Mouse (Mus musculus) spleen, adult 2 months (tissue): ENCODE data around the gene Ubn2. TPM values are rescaled to one million over a fixed set of nuclear protein-coding genes. Genes with fewer than 3 reads are reported as not detected.
"Not testable (repeated sequence)": the region's sequence is repeated elsewhere in the genome, so short reads cannot be mapped to it uniquely, and the experiment has no call there.

Source experiments
- DNase-seq, 2 experiments: peaks; one replicate each; pipeline versions ENCODE4 v3.0.0 to v3.0.0-alpha.2; 2012 to 2021; ENCODE audit warnings: low spot score in 2 of 2, low read depth in 1 of 2
- H3K27ac ChIP-seq: fragments of 200-500 bp; 2 replicates; pipeline ENCODE4 v1.5.1; 2012; ENCODE audit warnings: low read length, inconsistent platforms; ENCODE audit not compliant: insufficient read depth
- H3K27me3 ChIP-seq: fragments of 200-500 bp; 2 replicates; pipeline ENCODE4 v1.6.1; 2012; ENCODE audit warnings: mild to moderate bottlenecking, moderate library complexity, low read length, inconsistent platforms; ENCODE audit not compliant: control insufficient read depth, insufficient read depth
- H3K36me3 ChIP-seq: fragments of 200-500 bp; 2 replicates; pipeline ENCODE4 v1.6.1; 2012; ENCODE audit warnings: mild to moderate bottlenecking, low read length, inconsistent platforms; ENCODE audit not compliant: control insufficient read depth, insufficient read depth
- H3K4me1 ChIP-seq: fragments of 200-500 bp; 2 replicates; pipeline ENCODE4 v1.6.1; 2011; ENCODE audit warnings: inconsistent platforms; ENCODE audit not compliant: control insufficient read depth, insufficient read depth, insufficient read length
- H3K4me3 ChIP-seq: fragments of 200-500 bp; 2 replicates; pipeline ENCODE4 v1.5.1; 2011; ENCODE audit warnings: mild to moderate bottlenecking, inconsistent platforms; ENCODE audit not compliant: insufficient read depth, insufficient read length; ENCODE audit errors: extremely low read depth
- CTCF ChIP-seq: fragments of 200-500 bp; IDR thresholded peaks from 2 replicates; pipeline ENCODE4 v1.5.1; 2011; ENCODE audit warnings: mild to moderate bottlenecking, inconsistent platforms; ENCODE audit not compliant: insufficient read depth, insufficient read length, insufficient replicate concordance; ENCODE audit errors: extremely low read depth
- POLR2A ChIP-seq: fragments of 200-500 bp; IDR thresholded peaks from 2 replicates; pipeline ENCODE4 v1.6.1; 2011; ENCODE audit warnings: low read depth, low read length, inconsistent platforms
- WGBS: fragments of 180-500 bp; shearing (Covaris S2); methylation state at CpG from one replicate; pipeline ENCODE4 v1.1.7; 2018; 5-methylcytosine and 5-hydroxymethylcytosine counted together
- polyA plus RNA-seq: library from polyadenylated mRNA; depleted of rRNA; stranded (reverse); fragments of >200 nt; gene quantifications from 2 replicates; pipeline ENCODE4 v1.2.3, GENCODE M21; 2012; rRNA removed

The Ubn2 gene
- 4.7 and 4.9 TPM in 2 replicates for polyA plus RNA-seq

- H3K4me3 ChIP-seq = peak within 1 kb of the TSS; percentile 88
- peak within 1 kb of the TSS; percentile 94 for H3K27ac ChIP-seq
- under 1% methylated on average over 64 of the region's 64 CpGs for WGBS
- no peaks in the 10 kb centered on the region for H3K36me3 ChIP-seq
- no peaks in the 10 kb centered on the region; the same call in 1 of the 2 replicates for H3K27me3 ChIP-seq
- DNase-seq = peak; percentile 98
- H3K4me1 ChIP-seq = no peaks in the 10 kb centered on the region; the same call in 1 of the 2 replicates
- TF ChIP-seq POLR2A (peak; percentile 56), CTCF (no peak)
Observed at GRCm38 (mm10) chr6:38433261-38434033, at the start of gene Ubn2. TSS of gene Ubn2 (plus strand) at chr6:38433950.

- Histone ChIP-seq H3K36me3 (no peaks in the 10 kb centered on the region), H3K27me3 (no peaks in the 10 kb centered on the region), H3K4me3 (no peak overlapping the region), H3K4me1 (no peaks in the 10 kb centered on the region), H3K27ac (no peak overlapping the region)
- WGBS = 74% methylated on average over 3 of the region's 3 CpGs
- DNase-seq = peak; percentile 9 to 37
- TF ChIP-seq POLR2A (no peak), CTCF (peak; percentile 24; the same call in 1 of the 2 replicates)
Observed at GRCm38 (mm10) chr6:38389671-38390070, 44.1 kb upstream of the Ubn2 start.

GRCm38 (mm10) chr6:38432457-38432856 is 1.3 kb upstream of the Ubn2 start:
- 85% methylated on average over 5 of the region's 5 CpGs for WGBS
- H3K4me1 ChIP-seq, H3K36me3 ChIP-seq, H3K27ac ChIP-seq, H3K27me3 ChIP-seq, H3K4me3 ChIP-seq: not testable (repeated sequence)
- peak in 1 of 2 experiments; percentile 5 for DNase-seq

GRCm38 (mm10) chr6:38434055-38435023 is 589 bp downstream of the Ubn2 start:
- Histone ChIP-seq H3K36me3 (no peaks in the 10 kb centered on the region), H3K4me1 (no peaks in the 10 kb centered on the region; the same call in 1 of the 2 replicates), H3K4me3 (peak overlapping the region; percentile 88), H3K27me3 (no peaks in the 10 kb centered on the region), H3K27ac (peak overlapping the region; percentile 94)
- under 1% methylated on average over 114 of the region's 118 CpGs for WGBS
- TF ChIP-seq POLR2A (no peak), CTCF (no peak)
- peak in 1 of 2 experiments; percentile 37 for DNase-seq

- Histone ChIP-seq H3K27me3 (no peaks in the 10 kb centered on the region), H3K27ac (no peak overlapping the region), H3K36me3 (peaks cover 5% of the 10 kb centered on the region), H3K4me3 (no peak overlapping the region), H3K4me1 (no peaks in the 10 kb centered on the region)
- 76% methylated on average over 3 of the region's 3 CpGs for WGBS
- TF ChIP-seq CTCF (no peak), POLR2A (no peak)
- DNase-seq = no peak
Observed at GRCm38 (mm10) chr6:38443842-38444241, 10.1 kb downstream of the Ubn2 start.

- Histone ChIP-seq H3K4me3 (no peak overlapping the region), H3K27me3 (no peaks in the 10 kb centered on the region), H3K36me3 (peaks cover 5% of the 10 kb centered on the region), H3K4me1 (no peaks in the 10 kb centered on the region), H3K27ac (no peak overlapping the region)
- TF ChIP-seq POLR2A (no peak), CTCF (no peak)
- no peak for DNase-seq
- 82% methylated on average over 2 of the region's 2 CpGs for WGBS
Observed at GRCm38 (mm10) chr6:38448295-38448694, 14.5 kb downstream of the Ubn2 start.
